Mouse (Mus musculus) ES-Bruce4 (cell line): ENCODE results near the gene Ifna6. TPM values are rescaled to one million over a fixed set of nuclear protein-coding genes. Genes with fewer than 3 reads are reported as not detected.

Source experiments
- H3K27ac ChIP-seq: 2 replicates; pipeline ENCODE4 v1.5.1; 2012; ENCODE audit warnings: low read length, inconsistent platforms; ENCODE audit not compliant: insufficient read depth
- H3K27me3 ChIP-seq: 2 replicates; pipeline ENCODE4 v1.6.1; 2012; ENCODE audit warnings: mild to moderate bottlenecking, low read length, inconsistent platforms; ENCODE audit not compliant: control insufficient read depth, poor library complexity, insufficient read depth, severe bottlenecking
- H3K36me3 ChIP-seq: 2 replicates; pipeline ENCODE4 v1.6.1; 2012; ENCODE audit warnings: inconsistent platforms, mild to moderate bottlenecking, low read length, moderate library complexity; ENCODE audit not compliant: control insufficient read depth, poor library complexity, insufficient read depth, severe bottlenecking
- H3K4me1 ChIP-seq: one replicate; pipeline ENCODE4 v1.8.1; 2011; ENCODE audit warnings: low read length; ENCODE audit not compliant: control insufficient read depth, insufficient read depth
- H3K4me3 ChIP-seq: 2 replicates; pipeline ENCODE4 v1.5.1; 2011; ENCODE audit warnings: low read depth, mild to moderate bottlenecking, low read length
- H3K9ac ChIP-seq: 2 replicates; pipeline ENCODE4 v1.6.1; 2012; ENCODE audit warnings: low read depth, mild to moderate bottlenecking, inconsistent platforms; ENCODE audit not compliant: poor library complexity, severe bottlenecking
- H3K9me3 ChIP-seq: replicated peaks from 2 replicates; pipeline ENCODE4 v1.6.1; 2012; ENCODE audit warnings: mild to moderate bottlenecking, low read length, inconsistent platforms; ENCODE audit not compliant: control insufficient read depth, poor library complexity, insufficient read depth, severe bottlenecking
- CTCF ChIP-seq: IDR thresholded peaks from one replicate; pipeline ENCODE4 v1.8.1; 2011; ENCODE audit warnings: low read depth, low read length
- EP300 ChIP-seq: IDR thresholded peaks from 2 replicates; pipeline ENCODE4 v1.6.1; 2011; ENCODE audit warnings: low read depth, low read length; ENCODE audit not compliant: insufficient read depth
- POLR2A ChIP-seq: IDR thresholded peaks from one replicate; pipeline ENCODE4 v1.8.1; 2011; ENCODE audit warnings: low read length; ENCODE audit not compliant: insufficient read depth
- polyA plus RNA-seq: library from polyadenylated mRNA; stranded (reverse); fragments of >200 nt; gene quantifications from 2 replicates; pipeline ENCODE4 v1.2.4, GENCODE M21; 2011; ENCODE audit warnings: low read depth; ENCODE audit not compliant: missing spikeins, insufficient read depth, insufficient read length

The Ifna6 gene
- polyA plus RNA-seq, 1 experiment, result not detected

GRCm38 (mm10) chr4:88845334-88845733, 18.1 kb downstream of the Ifna6 start:
- Histone ChIP-seq H3K27ac (no peak overlapping the region), H3K4me3 (no peak overlapping the region), H3K9me3 (no peaks in the 10 kb centered on the region), H3K27me3 (no peaks in the 10 kb centered on the region), H3K36me3 (no peaks in the 10 kb centered on the region), H3K9ac (no peak overlapping the region), H3K4me1 (no peaks in the 10 kb centered on the region)
- TF ChIP-seq POLR2A, result no peak
- TF ChIP-seq CTCF, result no peak
- no peak for TF ChIP-seq EP300

DNA sequence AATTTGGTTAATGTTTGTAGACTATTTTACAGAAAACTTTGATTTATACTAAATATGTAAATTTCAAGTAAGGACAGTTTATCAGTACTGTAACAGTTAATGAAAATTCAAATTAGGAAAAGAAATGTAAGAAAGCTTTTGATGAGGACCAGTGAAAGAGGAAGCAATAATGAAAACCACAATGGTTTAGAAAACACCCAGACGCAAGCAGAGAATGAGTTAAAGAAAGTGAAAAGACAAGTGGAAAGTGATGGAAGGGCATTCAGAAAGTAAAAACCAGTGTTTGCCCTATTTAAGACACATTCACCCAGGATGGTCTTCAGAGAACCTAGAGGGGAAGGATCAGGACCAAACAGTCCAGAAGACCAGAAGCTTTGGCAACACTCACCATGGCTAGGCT, 22.5 kb downstream of the Ifna6 start, which contains the start of gene Ifna1:
Gene Ifna1, plus strand, starts transcription at position 390 of the 400 bp plus-strand sequence.
- H3K27ac ChIP-seq, result no peak within 1 kb of the TSS
- no peaks in the 10 kb centered on the region for H3K4me1 ChIP-seq
- H3K9ac ChIP-seq, result no peak within 1 kb of the TSS
- H3K9me3 ChIP-seq, result no peaks in the 10 kb centered on the region
- no peak for TF ChIP-seq EP300
- no peak for TF ChIP-seq CTCF
- no peak for TF ChIP-seq POLR2A
- H3K27me3 ChIP-seq, result no peaks in the 10 kb centered on the region
- H3K4me3 ChIP-seq, result no peak within 1 kb of the TSS
- no peaks in the 10 kb centered on the region for H3K36me3 ChIP-seq

- Histone ChIP-seq H3K36me3 (no peaks in the 10 kb centered on the region), H3K27me3 (no peaks in the 10 kb centered on the region), H3K4me1 (no peaks in the 10 kb centered on the region), H3K9me3 (no peaks in the 10 kb centered on the region), H3K27ac (no peak overlapping the region), H3K9ac (no peak overlapping the region), H3K4me3 (no peak overlapping the region)
- no peak for TF ChIP-seq EP300
- no peak for TF ChIP-seq CTCF
- TF ChIP-seq POLR2A, result no peak
Measured at GRCm38 (mm10) chr4:88851026-88851763, 24.0 kb downstream of the Ifna6 start.

DNA sequence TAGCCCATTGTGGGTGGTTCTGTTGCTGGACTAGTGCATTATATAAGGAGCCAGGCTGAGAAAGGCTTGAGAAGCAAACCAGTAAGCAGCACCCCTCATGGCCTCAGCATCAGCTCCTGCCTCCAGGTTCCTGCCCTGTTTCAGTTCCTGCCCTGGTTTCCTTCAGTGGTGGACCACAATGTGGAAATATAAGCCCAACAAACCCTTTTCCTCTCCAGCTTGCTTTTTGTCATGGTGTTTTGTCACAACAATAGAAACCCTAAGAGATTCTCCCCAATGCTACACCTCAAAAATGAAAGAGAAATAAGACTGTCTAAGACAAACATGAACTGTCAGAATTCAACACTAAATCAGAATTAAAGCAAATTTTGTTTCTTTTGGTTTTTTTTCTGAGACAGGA, 32.0 kb downstream of the Ifna6 start:
- no peak for TF ChIP-seq POLR2A
- no peak for TF ChIP-seq EP300
- no peak for TF ChIP-seq CTCF
- no peak overlapping the region for H3K9ac ChIP-seq
- no peaks in the 10 kb centered on the region for H3K4me1 ChIP-seq
- H3K27me3 ChIP-seq, result no peaks in the 10 kb centered on the region
- no peak overlapping the region for H3K4me3 ChIP-seq
- H3K9me3 ChIP-seq, result no peaks in the 10 kb centered on the region
- no peak overlapping the region for H3K27ac ChIP-seq
- H3K36me3 ChIP-seq, result no peaks in the 10 kb centered on the region

DNA sequence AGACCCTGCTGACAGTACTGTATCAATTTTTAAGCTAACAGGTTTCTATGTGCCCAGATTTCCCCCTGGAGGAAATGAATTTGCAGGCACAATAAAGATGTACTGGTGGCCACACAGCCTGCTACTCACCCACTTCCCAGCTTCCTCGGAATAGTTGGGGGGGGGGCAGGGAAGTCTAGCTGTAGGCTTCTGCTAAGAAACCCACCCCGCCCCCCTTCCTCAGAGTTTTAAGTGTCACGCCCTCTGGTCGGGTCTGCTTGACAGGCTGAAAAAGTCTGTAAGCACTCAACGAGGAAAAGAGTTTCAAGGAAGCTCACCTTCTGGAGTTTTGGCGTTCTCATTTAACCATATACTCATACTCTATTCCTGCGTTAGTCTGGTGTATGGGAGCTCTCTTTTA, 36.1 kb downstream of the Ifna6 start:
- H3K27me3 ChIP-seq, result no peaks in the 10 kb centered on the region
- H3K27ac ChIP-seq, result no peak overlapping the region
- H3K36me3 ChIP-seq, result no peaks in the 10 kb centered on the region
- H3K4me3 ChIP-seq, result no peak overlapping the region
- H3K9me3 ChIP-seq, result no peaks in the 10 kb centered on the region
- no peaks in the 10 kb centered on the region for H3K4me1 ChIP-seq
- TF ChIP-seq POLR2A (no peak), CTCF (no peak), EP300 (no peak)
- no peak overlapping the region for H3K9ac ChIP-seq

DNA sequence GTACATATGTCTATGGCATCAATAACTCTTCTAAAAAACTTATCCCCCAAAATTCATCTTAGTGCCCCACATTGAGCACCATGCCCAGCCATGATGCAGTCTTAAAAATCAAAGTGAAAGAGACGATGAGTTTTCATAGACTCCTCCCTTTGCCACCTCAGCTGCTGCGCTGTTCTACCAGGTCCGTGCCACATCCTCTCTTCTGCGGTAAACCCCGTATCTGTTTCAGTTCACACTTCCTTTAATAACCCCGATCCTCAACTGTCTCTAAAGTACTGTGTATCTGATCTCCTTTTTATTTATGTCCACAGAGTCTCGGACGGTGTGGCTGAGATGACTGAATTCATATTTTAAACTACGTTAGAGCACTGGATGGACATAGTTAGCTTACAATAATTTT, 37.4 kb downstream of the Ifna6 start:
- H3K27me3 ChIP-seq, result no peaks in the 10 kb centered on the region
- H3K4me1 ChIP-seq, result no peaks in the 10 kb centered on the region
- no peak overlapping the region for H3K27ac ChIP-seq
- no peak overlapping the region for H3K9ac ChIP-seq
- H3K4me3 ChIP-seq, result no peak overlapping the region
- H3K9me3 ChIP-seq, result no peaks in the 10 kb centered on the region
- TF ChIP-seq CTCF (no peak), EP300 (no peak), POLR2A (no peak)
- no peaks in the 10 kb centered on the region for H3K36me3 ChIP-seq
